Mouse (Mus musculus): ENCODE data around the gene Ptcra.
"Not testable (repeated sequence)": the region's sequence is repeated elsewhere in the genome, so short reads cannot be mapped to it uniquely, and the experiment has no call there.

Ptcra gene

GRCm38 (mm10) chr17:46771616-46772015 is 8.1 kb upstream of the Ptcra start:
- no peak for DNase-seq (ENCODE audit: extremely low read depth, low read depth, low spot score)

DNA sequence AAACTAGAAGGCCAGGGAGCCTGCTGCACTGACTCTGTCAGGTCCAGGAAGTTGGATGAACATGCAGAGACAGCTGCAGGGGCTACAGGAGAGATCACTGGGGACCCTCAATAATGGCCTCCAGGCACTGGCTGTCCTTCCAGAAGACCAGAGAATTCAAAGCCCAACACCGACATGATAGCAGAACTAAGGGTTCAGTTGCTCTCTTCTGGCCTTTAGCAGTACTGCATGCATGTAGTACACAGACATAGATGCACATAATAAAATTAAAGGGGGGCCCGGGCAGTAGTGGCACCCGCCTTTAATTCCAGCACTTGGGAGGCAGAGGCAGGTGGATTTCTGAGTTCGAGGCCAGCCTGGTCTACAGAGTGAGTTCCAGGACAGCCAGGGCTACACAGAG is 7.5 kb upstream of the Ptcra start:
- no peak for DNase-seq (ENCODE audit: extremely low read depth, low read depth, low spot score)

- no peak for DNase-seq (ENCODE audit: extremely low read depth, low read depth, low spot score)
Observed at GRCm38 (mm10) chr17:46770546-46770945, 7.0 kb upstream of the Ptcra start.

DNA sequence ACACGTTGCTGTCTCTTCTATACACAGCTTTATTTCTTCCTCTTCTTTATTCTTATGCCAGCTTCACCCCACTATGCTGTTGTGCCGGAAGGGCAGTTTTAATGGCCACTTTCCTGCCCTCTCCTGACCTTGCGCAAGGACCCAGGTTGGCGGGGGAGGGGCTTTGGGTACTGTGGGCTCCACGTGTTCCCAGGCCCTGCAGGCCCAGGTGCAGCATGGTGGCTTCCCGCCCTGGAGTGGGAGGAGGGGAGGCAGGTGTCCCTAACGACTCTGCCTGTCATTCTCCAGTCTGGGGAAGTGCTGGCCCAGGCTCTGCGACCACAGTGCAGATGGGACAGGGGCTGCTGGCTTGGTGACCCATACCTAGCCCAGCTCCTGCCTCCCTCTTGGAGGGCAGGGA is 4.4 kb upstream of the Ptcra start:
- DNase-seq (ENCODE audit: extremely low read depth, low read depth, low spot score): no peak

DNA sequence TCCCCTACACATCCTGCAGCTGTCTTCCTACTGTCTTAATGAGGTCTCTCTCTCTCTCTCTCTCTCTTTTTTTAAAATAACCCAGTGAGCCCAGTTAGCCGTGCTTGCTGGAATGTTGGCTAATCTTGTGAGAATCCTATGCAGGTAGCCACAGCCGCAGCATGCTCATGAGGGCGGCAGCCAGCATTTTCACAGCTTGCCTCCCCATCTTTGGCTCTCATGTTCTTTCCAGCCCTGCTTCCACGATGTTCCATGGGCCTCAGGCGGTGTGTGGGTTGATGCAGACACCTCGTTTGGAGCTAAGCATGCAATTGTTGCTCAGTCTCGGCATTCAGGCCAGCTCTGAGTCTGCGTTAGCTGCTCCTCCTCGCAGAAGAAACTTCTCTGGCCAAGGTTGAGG is 1.4 kb upstream of the Ptcra start:
- not testable (repeated sequence) for DNase-seq (ENCODE audit: extremely low read depth, low read depth, low spot score)

DNA sequence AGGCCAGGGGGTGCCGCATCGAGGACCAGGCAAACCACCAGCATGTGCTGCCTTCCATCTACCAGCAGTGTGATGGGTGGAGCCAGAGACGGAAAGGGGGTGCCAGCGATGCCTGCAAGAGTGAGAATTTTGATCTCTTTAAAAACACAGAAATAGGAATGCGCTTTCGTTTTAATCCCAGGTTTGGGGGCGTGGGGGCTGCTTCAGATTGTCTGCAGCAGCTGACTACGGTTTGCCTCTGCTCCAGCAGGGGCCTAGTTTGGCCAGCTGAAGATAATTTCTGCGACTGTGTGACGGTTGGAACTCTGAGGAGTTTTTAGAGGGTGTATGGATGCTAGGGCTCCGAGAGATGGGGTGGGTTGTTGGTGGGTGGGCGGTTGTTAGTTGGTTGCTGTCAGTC is 4.8 kb downstream of the Ptcra start:
- no peak for DNase-seq (ENCODE audit: extremely low read depth, low read depth, low spot score)

DNA sequence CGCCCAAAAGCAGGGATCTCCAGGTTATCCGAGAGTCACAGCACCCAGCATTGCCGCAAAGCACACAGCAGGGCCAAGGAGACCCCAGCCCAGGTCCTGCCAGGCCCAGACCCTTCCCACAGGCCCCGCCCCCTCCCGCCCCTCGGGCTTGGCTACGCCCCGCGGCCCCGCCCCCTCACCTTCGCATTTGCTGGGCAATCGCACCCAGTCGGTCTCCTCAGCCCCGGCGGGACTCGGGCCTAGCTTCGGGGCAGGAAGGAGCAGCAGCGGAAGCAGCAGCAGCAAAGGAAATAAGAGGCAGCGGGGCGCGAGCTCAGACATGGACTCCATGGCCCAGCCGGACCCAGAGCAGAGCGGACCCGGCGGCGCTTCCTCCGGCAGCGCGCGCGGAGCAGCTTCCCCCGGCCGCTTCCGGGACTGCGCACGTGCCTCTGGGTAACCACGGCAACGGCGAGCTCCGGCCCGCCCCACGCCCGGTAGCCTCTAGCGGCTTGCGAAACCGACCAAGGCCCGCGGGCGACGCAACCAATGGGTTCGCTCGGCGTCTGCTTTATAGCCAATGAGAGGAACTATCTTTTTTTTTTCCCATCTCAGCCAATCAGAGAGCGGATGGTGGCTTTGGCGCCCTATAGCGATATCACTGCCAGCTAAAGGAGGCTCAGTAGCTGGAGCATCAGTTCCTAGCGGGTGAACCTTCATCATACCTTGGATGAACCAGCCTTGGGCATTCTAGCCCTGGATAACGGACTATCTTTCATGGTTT is 11.5 kb downstream of the Ptcra start, which contains the start of gene Cnpy3:
Cnpy3 (minus strand) TSS at position 421 of the 763 bp plus-strand sequence.
- no peak for DNase-seq (ENCODE audit: extremely low read depth, low read depth, low spot score)

GRCm38 (mm10) chr17:46751056-46751793 is 12.3 kb downstream of the Ptcra start:
- DNase-seq (ENCODE audit: extremely low read depth, low read depth, low spot score): no peak

DNA sequence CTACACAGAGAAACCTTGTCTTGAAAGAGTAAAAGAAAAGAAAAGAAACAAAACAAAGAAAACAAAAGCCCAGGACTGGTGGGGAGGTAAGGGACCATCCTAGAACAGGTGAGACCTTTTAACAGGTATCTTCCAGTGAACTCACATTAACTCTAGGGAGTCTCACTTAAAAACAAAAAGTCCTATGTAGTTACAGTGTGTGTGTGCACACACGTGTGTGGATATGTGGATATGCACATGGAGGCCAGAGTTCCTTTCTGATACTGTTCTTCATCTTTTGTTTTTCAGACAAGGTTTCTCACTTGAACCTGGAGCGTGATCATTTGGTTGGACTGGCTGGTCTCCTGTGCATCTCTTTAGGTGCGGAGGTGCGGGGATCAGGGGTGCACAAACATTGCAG is 12.9 kb downstream of the Ptcra start:
- no peak for DNase-seq (ENCODE audit: extremely low read depth, low read depth, low spot score)

DNA sequence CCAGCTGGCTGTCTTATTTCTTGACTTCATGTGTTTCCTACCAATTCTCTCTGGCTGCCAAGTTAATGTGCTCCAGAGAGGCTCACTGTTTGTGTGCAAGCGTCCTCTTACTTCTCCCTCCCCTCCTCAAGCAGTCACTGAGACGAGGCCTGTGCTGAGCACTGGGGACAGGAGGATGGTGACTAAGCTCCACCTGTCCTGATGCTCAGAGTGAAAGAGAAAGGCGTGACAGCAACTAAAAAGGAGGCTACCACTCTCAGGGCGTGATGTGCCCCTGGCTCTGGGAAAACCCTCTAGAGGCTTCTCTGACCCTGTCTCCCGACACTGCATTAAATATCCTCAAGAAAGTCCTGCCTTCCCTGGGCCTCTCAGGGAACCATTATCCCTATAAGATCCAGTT is 14.2 kb downstream of the Ptcra start:
- no peak for DNase-seq (ENCODE audit: extremely low read depth, low read depth, low spot score)

DNA sequence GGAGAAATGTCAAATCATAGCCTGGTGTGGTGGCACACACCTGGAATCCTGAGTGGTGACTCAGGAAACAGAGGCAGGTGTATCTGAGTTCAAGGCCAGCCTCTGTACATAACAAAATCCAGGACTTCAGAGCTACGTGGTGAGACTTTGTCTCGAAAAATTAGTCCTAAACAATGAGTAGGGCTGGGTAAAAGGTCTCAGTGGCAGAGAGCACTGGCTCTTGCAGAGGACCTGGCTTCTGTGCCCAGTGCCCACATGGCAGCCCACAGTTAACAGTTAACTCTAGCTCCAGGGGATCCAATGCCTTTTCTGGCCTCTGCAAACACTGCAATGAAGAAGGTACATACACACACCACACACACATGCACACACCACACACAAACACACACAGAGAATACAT is 15.7 kb downstream of the Ptcra start:
- no peak for DNase-seq (ENCODE audit: extremely low read depth, low read depth, low spot score)

DNA sequence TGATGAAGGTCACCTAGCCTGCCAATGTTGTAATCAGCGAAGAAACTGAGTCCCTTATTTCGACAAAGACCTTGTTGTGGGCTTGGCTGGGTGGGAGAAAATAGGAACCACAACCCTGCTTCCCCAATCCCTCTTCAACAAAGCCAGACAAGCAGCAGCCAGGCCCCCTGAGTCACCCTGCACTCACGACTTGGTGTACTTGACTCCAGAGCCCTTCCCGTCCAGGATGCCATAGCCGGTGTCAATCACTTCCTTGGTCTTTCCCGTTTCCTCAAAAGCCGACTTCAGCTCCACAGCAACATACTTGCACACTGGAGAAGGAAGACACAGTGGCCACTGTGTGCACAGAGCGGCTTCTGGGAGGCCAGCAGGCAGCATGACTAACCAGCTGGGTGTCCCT is 16.3 kb downstream of the Ptcra start:
- DNase-seq (ENCODE audit: extremely low read depth, low read depth, low spot score): no peak

DNA sequence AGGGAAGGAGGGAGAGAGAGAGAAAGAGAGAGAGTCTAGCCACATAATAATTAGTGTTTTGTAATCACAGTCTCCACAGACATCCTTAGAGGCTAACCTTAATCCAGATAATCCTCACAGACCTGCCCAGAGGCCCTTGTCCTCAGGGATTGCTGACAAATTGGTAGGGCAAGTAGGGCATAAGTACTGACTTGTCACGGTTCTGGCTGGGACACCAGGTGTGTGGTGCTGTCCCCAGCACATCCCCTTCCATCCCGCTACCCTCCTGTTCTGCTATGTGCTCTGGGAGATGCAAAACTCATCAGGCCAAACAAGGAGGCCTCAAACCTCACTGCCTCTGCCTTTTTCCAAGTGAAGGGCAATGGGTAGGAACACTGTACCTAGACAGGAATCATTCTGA is 18.0 kb downstream of the Ptcra start:
- no peak for DNase-seq (ENCODE audit: extremely low read depth, low read depth, low spot score)

DNA sequence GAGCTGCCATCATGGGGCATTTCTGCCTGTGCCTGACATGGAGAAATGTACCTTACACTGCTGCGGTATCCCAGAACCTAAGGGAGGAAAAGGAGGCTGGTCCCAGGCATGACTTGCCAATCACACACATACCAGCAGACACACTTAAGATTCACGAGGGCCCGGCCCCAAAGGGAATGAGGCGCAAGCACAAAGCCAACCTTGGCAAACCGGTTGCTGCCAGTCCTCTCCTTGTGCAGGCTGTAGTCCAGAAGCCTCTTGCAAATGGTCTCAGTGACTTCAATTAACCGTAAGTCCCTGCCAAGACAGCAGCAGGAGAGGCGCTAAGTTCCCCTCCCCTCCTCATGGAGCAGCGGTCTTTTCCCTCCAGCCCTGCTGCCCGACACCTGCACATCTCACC is 20.5 kb downstream of the Ptcra start:
- DNase-seq (ENCODE audit: extremely low read depth, low read depth, low spot score): no peak

DNA sequence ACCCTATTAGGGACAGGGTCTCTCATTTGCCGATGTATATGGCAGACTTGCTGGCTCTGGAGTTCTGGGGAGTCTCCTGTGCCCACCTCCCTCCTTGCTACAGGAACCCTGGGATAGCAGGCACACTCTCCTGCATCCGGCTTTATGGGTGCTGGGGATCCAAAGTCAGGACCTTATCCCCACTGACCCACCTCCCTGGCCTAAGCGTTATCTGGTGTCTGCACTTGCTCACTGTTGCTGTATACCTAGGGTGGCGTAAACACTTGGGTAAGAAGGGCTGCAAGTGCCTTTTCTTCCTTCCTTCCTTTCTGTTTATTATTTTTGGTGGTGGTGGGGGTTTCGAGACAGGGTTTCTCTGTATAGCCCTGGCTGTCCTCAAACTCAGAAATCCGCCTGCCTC is 22.2 kb downstream of the Ptcra start:
- no peak for DNase-seq (ENCODE audit: extremely low read depth, low read depth, low spot score)

DNA sequence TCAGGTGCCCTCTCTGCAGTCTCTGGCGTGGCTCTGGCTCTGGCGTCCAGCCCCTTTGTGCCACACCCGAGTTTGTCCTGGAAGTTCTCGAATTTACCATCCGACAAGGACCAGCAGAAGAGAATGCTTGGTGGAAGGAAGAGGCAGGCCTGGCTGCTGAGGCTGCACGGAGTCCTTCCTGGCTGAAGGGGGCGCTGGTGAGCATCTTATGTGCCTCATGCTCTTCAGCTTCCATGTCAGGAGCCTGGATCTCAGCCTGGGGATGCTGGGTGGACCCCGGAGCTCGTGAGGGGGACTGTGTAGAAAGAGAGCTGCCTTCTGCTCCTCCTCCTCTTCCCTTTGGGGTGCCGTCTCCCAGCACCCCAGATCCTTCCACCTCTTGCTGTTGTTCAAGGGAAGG is 27.4 kb downstream of the Ptcra start:
- DNase-seq (ENCODE audit: extremely low read depth, low read depth, low spot score): no peak

DNA sequence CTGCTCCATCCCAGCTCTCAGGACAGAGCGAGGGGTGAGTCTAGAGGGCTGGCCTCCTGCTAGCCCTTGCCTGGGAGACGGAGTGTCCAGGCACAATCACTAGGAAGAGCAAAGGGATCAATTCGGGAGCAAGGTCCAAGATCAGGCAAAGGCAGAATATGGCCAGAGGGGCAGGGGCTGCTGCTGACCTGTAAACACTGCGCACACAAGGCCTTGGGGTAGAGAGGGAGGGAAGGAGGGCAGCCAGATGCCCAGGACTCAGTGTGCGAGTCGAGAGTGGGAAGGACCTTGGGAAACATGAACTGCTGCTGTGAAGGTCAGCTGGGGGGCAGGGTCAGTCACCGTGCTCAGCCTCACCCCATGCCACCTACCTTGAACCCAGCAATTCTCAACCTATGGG is 28.2 kb downstream of the Ptcra start:
- DNase-seq (ENCODE audit: extremely low read depth, low read depth, low spot score): no peak

DNA sequence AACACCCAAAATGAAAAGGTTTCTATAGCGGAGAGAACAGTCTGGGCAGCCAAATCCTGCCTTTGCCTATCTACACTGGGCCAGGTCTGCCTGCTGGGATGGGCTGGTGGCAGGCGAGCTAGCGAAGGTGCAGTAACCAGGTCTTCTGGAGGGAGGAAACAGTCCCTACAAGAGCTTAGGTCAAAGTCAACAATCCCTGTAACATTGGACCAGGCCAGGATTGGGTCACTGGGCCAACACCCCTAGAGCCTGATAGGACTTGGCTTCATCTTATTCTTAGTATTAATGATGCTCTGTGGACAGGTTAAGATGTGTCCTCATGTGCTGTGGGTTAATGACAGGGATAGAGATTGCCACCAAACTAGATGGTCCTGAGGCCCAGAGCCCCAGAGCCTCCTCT is 29.5 kb downstream of the Ptcra start:
- DNase-seq (ENCODE audit: extremely low read depth, low read depth, low spot score): no peak

DNA sequence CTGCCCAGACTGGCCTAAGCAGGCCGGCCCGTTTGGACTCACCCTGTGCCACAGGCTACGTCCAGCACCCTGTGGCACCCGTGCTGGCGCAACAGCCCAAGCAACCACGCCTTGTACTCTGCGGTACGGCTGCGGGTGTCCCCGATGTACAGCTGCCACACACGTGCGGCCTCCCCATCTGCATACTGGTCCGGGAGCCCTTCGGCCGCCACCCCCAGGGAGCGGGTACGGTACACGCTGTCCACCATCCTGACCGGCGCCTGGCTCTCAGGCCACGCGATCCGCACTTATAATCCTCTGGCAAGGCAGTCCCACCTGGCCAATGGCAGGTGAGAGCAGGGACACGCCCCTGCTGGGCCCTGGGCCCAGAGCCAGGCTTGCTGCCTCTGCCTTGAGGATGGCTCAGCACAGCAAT is 34.6 kb downstream of the Ptcra start, which contains the start of gene Gnmt:
Gnmt (minus strand) TSS at position 265 of the 415 bp plus-strand sequence.
- no peak for DNase-seq (ENCODE audit: extremely low read depth, low read depth, low spot score)

DNA sequence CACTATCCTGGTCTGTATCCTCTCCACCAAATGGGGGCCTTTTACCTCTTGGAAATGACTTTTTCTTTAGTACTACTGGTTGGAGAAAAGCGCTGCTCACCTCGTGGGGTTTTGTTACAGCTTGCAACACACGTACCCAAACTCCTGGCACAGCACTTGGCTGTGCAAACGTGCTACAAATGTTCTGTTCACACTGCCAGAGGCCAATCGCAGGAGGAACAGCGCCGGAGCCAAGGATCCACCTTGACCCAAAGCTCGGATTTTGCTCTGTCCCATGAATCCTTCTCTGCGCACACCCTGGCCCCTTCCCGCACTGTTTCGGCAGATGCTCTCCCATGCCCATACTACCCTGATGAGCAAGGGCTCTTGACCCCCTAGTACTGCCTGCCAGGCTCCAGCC is 35.0 kb downstream of the Ptcra start:
- no peak for DNase-seq (ENCODE audit: extremely low read depth, low read depth, low spot score)

GRCm38 (mm10) chr17:46728021-46728420 is 35.5 kb downstream of the Ptcra start:
- DNase-seq (ENCODE audit: extremely low read depth, low read depth, low spot score): no peak

DNA sequence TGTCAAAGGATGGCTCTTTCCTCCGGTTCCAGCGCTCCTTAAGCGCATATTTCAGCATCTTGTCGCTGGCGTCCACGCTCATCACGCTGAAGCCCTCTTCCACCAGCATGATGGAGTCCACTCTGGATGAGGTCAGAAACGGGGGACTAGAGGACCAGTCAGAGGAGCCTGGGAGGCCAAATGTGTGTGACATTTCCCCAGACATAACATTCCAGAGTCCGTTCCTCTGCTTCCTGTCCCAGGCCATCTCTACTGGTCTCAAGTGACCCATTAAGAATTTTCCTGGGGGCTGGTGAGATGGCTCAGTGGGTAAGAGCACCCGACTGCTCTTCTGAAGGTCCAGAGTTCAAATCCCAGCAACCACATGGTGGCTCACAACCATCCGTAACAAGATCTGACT is 36.2 kb downstream of the Ptcra start:
- DNase-seq (ENCODE audit: extremely low read depth, low read depth, low spot score): no peak
